8 mouse cellular contexts compared by ENCODE assay signal in the genomic region with DNA sequence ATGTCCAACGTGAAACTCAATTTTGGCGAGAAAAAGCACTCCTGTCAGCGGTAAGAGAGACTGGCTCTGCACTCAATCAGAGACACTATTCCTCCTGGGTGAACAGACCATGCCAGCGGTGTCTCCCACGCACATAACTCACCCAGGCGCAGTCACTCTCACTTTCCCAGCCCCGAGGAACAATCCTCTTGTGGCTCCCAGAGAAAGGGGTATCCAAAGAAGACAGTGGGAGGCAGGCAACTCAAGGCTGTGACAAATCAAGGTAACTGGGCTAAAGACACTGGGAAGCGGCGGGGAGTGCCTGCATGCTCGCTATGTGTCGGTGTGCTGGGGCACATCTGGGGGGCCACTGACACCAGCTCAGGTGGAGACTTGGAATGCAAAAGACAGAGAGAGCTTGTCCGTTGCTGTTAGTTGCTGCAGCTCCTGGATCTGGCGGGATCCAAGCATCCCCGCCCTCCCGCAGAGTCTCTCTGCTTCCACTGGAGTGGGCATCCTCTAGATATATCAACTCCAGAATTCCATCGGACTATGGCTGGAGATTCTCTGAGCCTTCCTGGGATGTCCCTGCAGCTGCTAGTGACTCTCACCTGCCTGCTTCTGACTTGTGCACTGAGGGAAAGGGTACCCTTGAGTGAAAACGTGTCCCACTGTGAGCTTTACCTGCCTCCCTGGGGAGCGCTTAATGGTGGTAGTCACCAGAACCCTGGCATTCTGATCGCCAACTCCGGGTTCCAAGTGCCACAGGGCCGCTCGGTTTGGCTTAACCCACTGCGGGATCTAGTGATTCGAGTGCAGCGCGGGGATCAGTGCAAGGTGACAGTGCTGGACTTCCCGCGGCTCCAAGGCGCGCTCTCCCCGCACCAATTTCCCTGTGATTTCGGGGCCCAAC. TPM values are rescaled to one million over a fixed set of nuclear protein-coding genes. Genes with fewer than 3 reads are reported as not detected.
DNase-seq lines count a peak whose midpoint lies in the region; ATAC-seq lines count a peak whose summit lies in the region.
"Had no signal": no experiment of that assay in that cellular context is flagged by ENCODE, and none has a peak within 500 bp of the region (broad histone marks: within the 10 kb centered on the region; RNA-seq: fewer than 3 reads in every experiment).

A gene (plus strand): TSS at position 532 of the 892 bp plus-strand sequence.

- no peak for DNase-seq in lung, postnatal 14 days
- DNase-seq in embryonic facial prominence, embryonic 14.5 days (ENCODE audit: low spot score), result no peak
- no peak for DNase-seq in testis, postnatal 10 days (ENCODE audit: low spot score)
- no peak for DNase-seq in adrenal gland, postnatal 10 days

- H3K27me3 ChIP-seq in lung, embryonic 16.5 days (ENCODE audit: control insufficient read depth, insufficient read depth, low read depth, low read length), result peaks cover 15% of the 10 kb centered on the region
- H3K27me3 ChIP-seq in embryonic facial prominence, embryonic 14.5 days (replicated peaks; ENCODE audit: control insufficient read depth, insufficient read depth, low read length), result peaks cover 19% of the 10 kb centered on the region
- H3K27me3 ChIP-seq in limb, embryonic 12.5 days, result peaks cover 37% of the 10 kb centered on the region
- peaks cover 20% of the 10 kb centered on the region for H3K27me3 ChIP-seq in stomach, embryonic 16.5 days (ENCODE audit: control insufficient read depth, insufficient read depth, low read length)

- peak within 1 kb of the TSS; percentile 30 for H3K4me3 ChIP-seq in lung, embryonic 16.5 days (ENCODE audit: low read length)
- H3K4me3 ChIP-seq in embryonic facial prominence, embryonic 14.5 days (ENCODE audit: low read depth, low read length), result peak within 1 kb of the TSS; percentile 25
- H3K4me3 ChIP-seq in limb, embryonic 12.5 days (replicated peaks), result peak within 1 kb of the TSS; percentile 31
- H3K4me3 ChIP-seq in stomach, embryonic 16.5 days (replicated peaks; ENCODE audit: low read length), result peak within 1 kb of the TSS; percentile 14; the same call in 1 of the 2 replicates

- WGBS in lung, embryonic 16.5 days, result 3% methylated on average over 32 of the region's 32 CpGs
- WGBS in embryonic facial prominence, embryonic 14.5 days, result 3% methylated on average over 30 of the region's 32 CpGs
- 3% methylated on average over 32 of the region's 32 CpGs for WGBS in limb, embryonic 12.5 days
- 2% methylated on average over 32 of the region's 32 CpGs for WGBS in stomach, embryonic 16.5 days

- peak within 1 kb of the TSS; percentile 40 for H3K4me2 ChIP-seq in lung, embryonic 16.5 days (ENCODE audit: low read depth, low read length)
- H3K4me2 ChIP-seq in embryonic facial prominence, embryonic 14.5 days (ENCODE audit: low read depth, low read length), result peak within 1 kb of the TSS; percentile 47
- H3K4me2 ChIP-seq in limb, embryonic 12.5 days, result peak within 1 kb of the TSS; percentile 58
- peak within 1 kb of the TSS; percentile 23 for H3K4me2 ChIP-seq in stomach, embryonic 16.5 days (ENCODE audit: low read depth, low read length)

- ATAC-seq in lung, embryonic 16.5 days (ENCODE audit: low read depth), result no peak
- ATAC-seq in embryonic facial prominence, embryonic 14.5 days (ENCODE audit: low read depth), result no peak
- ATAC-seq in limb, embryonic 12.5 days (ENCODE audit: insufficient number of reproducible peaks, insufficient read depth, low FRiP score, low TSS enrichment, low read depth), result no peak
- ATAC-seq in stomach, embryonic 16.5 days (ENCODE audit: insufficient read depth, low FRiP score), result no peak

- H3K36me3 ChIP-seq in lung, embryonic 16.5 days (ENCODE audit: control insufficient read depth, insufficient read depth, low read length), result no peaks in the 10 kb centered on the region
- no peaks in the 10 kb centered on the region for H3K36me3 ChIP-seq in embryonic facial prominence, embryonic 14.5 days (ENCODE audit: control insufficient read depth, insufficient read depth, low read length)
- no peaks in the 10 kb centered on the region for H3K36me3 ChIP-seq in limb, embryonic 12.5 days
- no peaks in the 10 kb centered on the region for H3K36me3 ChIP-seq in stomach, embryonic 16.5 days (ENCODE audit: control insufficient read depth, insufficient read depth, low read length)

- no peaks in the 10 kb centered on the region for H3K4me1 ChIP-seq in lung, embryonic 16.5 days (replicated peaks; ENCODE audit: control insufficient read depth, insufficient read depth, low read length)
- peaks cover 10% of the 10 kb centered on the region; the same call in 1 of the 2 replicates for H3K4me1 ChIP-seq in embryonic facial prominence, embryonic 14.5 days (ENCODE audit: control insufficient read depth, insufficient read depth, low read length)
- peaks cover 13% of the 10 kb centered on the region for H3K4me1 ChIP-seq in limb, embryonic 12.5 days (replicated peaks)
- H3K4me1 ChIP-seq in stomach, embryonic 16.5 days (ENCODE audit: control insufficient read depth, insufficient read depth, low read length), result 0 out of 2 replicates have a peak, but pooled peaks cover 4% of the 10 kb centered on the region

- no peak within 1 kb of the TSS for H3K27ac ChIP-seq in lung, embryonic 16.5 days (ENCODE audit: low read length)
- H3K27ac ChIP-seq in embryonic facial prominence, embryonic 14.5 days (replicated peaks; ENCODE audit: low read depth, low read length), result no peak within 1 kb of the TSS
- no peak within 1 kb of the TSS for H3K27ac ChIP-seq in limb, embryonic 12.5 days
- no peak within 1 kb of the TSS for H3K27ac ChIP-seq in stomach, embryonic 16.5 days (ENCODE audit: low read length)

- H3K9me3 ChIP-seq in lung, embryonic 16.5 days (ENCODE audit: control insufficient read depth, low read length), result no peaks in the 10 kb centered on the region
- H3K9me3 ChIP-seq in embryonic facial prominence, embryonic 14.5 days (ENCODE audit: control insufficient read depth, low read length), result no peaks in the 10 kb centered on the region
- H3K9me3 ChIP-seq in limb, embryonic 12.5 days, result no peaks in the 10 kb centered on the region
- H3K9me3 ChIP-seq in stomach, embryonic 16.5 days (replicated peaks; ENCODE audit: control insufficient read depth, low read length), result no peaks in the 10 kb centered on the region

- no peak within 1 kb of the TSS for H3K9ac ChIP-seq in lung, embryonic 16.5 days (ENCODE audit: low read length)
- peak within 1 kb of the TSS; percentile 37; the same call in 1 of the 2 replicates for H3K9ac ChIP-seq in embryonic facial prominence, embryonic 14.5 days (ENCODE audit: low read depth, low read length)
- no peak within 1 kb of the TSS for H3K9ac ChIP-seq in limb, embryonic 12.5 days (replicated peaks)
- H3K9ac ChIP-seq in stomach, embryonic 16.5 days (ENCODE audit: low read length), result no peak within 1 kb of the TSS; the same call in 1 of the 2 replicates

RNA-seq across cellular contexts. Expression of the gene that starts here (rescaled TPM):
- 0.06 and 0.18 TPM in 2 replicates for polyA plus RNA-seq in lung, embryonic 16.5 days (2015; fragmentation: Nextera tagmentation; extraction: Ambion mirVana)
- polyA plus RNA-seq in embryonic facial prominence, embryonic 14.5 days (2014; fragmentation: Nextera tagmentation; extraction: Ambion mirVana), result 0.07 and 0.20 TPM in 2 replicates
- 0.04 TPM in 1 of 2 replicates, not detected in the other for polyA plus RNA-seq in limb, embryonic 12.5 days (2016; fragmentation: Nextera tagmentation; extraction: Ambion mirVana)
- polyA plus RNA-seq in stomach, embryonic 16.5 days (2015; fragmentation: Nextera tagmentation; extraction: Ambion mirVana), result 0.08 and 0.11 TPM in 2 replicates
- total RNA-seq in adrenal gland, postnatal 10 days (2021), result not detected
- polyA plus RNA-seq: small intestine, adult 2 months had no signal
